Mouse (Mus musculus): ENCODE data around the gene Elp1.

DNA sequence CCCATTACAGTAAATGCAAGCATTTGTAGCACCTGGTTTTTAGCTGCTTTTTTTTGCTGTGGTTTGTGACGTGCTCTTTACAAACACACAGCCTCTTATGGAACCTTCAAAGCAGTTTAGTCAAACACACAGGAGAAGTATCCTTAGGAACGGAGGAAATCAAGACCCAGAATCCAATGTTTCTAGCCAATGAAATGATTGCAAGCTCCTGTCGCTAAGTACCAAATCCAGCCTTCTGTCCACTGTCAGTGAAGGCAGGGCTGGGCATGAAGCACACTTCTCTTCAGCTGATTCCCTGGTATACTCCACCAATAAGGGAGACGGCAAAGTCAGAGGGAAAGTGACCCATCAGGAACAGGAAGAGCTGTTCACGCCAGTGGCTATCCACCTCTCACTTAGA, 46.1 kb downstream of the Elp1 start:
- TF ChIP-seq ZC3H11A (IDR thresholded peaks at IDR 0.05; ENCODE audit: borderline replicate concordance, low read depth, low read length): no peak
- TF ChIP-seq CHD2 (IDR thresholded peaks at IDR 0.05; ENCODE audit: low read depth, low read length): no peak
- no peak for TF ChIP-seq HCFC1 (IDR thresholded peaks at IDR 0.05; ENCODE audit: borderline replicate concordance, insufficient read depth, low read length)
- TF ChIP-seq ZNF384 (IDR thresholded peaks at IDR 0.05; ENCODE audit: low read depth, low read length): no peak
- no peak for TF ChIP-seq MAFK (IDR thresholded peaks at IDR 0.05; ENCODE audit: insufficient read depth, low read depth, low read length)
